Mouse (Mus musculus) cortical plate, adult 2 months (tissue): Measurements from ENCODE around the gene Gsk3a.

Experiments
- CTCF ChIP-seq: fragments of 200-500 bp; IDR thresholded peaks from 2 replicates; pipeline ENCODE4 v1.5.1; 2011; ENCODE audit warnings: mild to moderate bottlenecking, control low read depth, low read length; ENCODE audit not compliant: insufficient read depth; ENCODE audit errors: extremely low read depth
- POLR2A ChIP-seq: fragments of 200-500 bp; IDR thresholded peaks from 2 replicates; pipeline ENCODE4 v1.6.1; 2011; ENCODE audit warnings: mild to moderate bottlenecking, low read length, control low read depth; ENCODE audit not compliant: insufficient read depth; ENCODE audit errors: extremely low read depth

DNA sequence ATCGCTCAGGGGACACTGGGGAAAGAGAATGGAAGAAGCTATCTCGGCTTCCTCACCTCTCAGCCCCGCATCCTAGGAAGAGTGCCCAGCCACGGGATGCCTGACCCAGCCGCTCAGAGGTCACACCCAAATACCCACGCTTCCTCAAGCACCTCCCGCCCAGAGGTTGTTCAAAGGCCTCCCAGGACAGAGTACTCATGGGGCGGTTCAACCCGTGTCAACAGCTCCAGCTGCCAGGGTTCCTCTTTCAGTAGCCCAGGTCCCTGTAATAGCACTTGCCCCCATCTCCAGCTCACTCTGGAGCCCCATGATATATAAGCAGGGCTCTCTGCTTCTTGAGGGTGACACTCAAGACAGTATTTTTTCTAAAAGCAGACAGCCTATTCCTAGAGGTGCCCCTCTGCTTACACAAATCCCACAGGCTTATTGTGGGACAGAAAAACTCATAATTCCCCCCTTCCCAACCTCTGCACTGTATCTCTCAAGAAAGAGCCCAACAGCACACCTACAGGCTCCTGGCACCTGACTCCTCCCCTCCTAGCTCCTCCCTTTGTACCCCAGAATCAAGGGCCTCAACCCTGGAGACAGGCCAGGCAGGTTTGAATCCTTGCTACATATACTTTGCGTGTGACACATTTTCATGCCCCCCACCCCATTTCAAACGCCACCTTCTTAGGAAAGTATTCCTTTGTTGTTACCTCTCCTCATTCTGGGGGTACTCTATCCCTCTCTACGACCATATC is 19.8 kb downstream of the Gsk3a start:
- TF ChIP-seq CTCF: no peak
- no peak for TF ChIP-seq POLR2A
